Mouse (Mus musculus): ENCODE measurements around the gene Pim1. TPM values are rescaled to one million over a fixed set of nuclear protein-coding genes. Genes with fewer than 3 reads are reported as not detected.

Gene Pim1
- polyA plus RNA-seq, 1 experiment from 2014 or later: 27.4 TPM

DNA sequence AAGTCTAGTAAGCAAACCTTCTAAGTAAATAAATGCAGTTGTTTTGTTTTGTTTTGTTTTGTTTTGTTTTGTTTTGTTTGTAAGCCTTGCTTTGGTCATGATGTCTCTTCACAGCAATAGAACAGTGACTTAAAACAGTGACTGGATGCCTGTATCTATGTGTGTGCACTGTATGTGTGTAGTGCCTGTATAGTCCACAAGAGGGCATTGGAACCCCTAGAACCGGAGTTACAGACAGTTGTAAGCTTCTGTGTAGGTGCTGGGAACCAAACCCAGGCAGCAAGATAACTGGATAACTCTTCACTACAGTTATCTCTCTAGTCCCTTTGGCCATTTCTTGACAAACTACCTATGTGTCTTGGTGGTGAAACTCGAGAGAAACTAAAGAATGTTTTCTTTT, 35.1 kb downstream of the Pim1 start:
- Histone ChIP-seq H3K9me3 (replicated peaks) (no peaks in the 10 kb centered on the region), H3K27me3 (ENCODE audit: low read depth, poor library complexity, severe bottlenecking) (no peaks in the 10 kb centered on the region), H3K27ac (no peak overlapping the region), H3K4me3 (no peak overlapping the region), H3K36me3 (no peaks in the 10 kb centered on the region), H3K4me1 (no peaks in the 10 kb centered on the region)
- no peak for DNase-seq (ENCODE audit: low spot score)
- WGBS: 74% methylated on average over 2 of the region's 2 CpGs

DNA sequence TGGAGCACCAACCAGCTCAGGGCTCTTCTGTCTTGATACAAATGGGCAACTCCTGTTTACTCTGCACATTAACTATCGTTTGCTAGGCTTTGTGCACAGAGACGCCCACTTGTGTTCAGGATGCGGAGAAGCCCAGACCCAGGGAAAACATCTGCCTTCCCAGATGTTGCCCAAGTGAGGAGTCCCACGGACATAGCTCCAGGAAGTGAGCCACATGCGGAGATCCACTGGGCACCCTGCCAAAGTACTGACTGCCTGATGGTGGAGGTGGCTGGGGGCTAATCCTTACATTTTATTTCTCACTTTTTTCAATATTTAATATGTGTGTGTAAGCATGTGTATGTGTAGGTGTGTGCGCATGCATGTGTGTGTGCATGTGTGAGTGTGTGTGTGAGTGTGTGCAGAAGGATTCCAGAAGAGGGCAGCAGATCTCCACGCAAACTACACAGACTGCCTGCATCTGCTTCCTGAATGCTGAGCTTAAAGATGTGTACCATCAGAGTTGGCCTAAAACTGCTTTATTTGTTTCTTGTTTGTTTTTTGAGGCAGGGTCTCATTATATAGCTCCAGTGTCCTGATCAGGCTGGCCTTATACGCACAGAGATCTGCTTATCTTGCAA, 38.1 kb downstream of the Pim1 start:
- Histone ChIP-seq H3K27ac (no peak overlapping the region), H3K27me3 (ENCODE audit: low read depth, poor library complexity, severe bottlenecking) (no peaks in the 10 kb centered on the region), H3K4me3 (no peak overlapping the region), H3K4me1 (no peaks in the 10 kb centered on the region), H3K9me3 (replicated peaks) (no peaks in the 10 kb centered on the region), H3K36me3 (no peaks in the 10 kb centered on the region)
- DNase-seq (ENCODE audit: low spot score): no peak
- 93% methylated on average over 8 of the region's 8 CpGs for WGBS

DNA sequence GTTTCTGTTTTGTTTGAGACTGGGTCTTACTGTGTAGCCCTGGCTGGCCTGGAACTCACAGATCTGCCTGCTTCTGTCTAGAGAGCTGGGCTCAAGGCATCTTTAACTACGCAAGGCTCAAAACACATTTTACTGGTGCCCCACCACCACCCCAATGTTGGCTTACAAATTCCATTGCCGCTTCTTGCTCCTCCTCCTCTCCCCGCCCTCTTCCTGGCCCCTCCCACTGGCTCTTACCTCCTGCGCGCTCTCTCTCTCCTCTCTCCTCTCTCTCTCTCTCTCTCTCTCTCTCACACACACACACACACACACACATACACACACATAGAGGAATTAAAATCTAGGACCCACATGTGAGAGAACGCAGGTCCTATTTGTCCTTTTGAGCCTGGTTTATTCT, 40.0 kb downstream of the Pim1 start:
- Histone ChIP-seq H3K4me3 (no peak overlapping the region), H3K27ac (no peak overlapping the region), H3K27me3 (ENCODE audit: low read depth, poor library complexity, severe bottlenecking) (no peaks in the 10 kb centered on the region), H3K4me1 (no peaks in the 10 kb centered on the region), H3K36me3 (no peaks in the 10 kb centered on the region), H3K9me3 (replicated peaks) (no peaks in the 10 kb centered on the region)
- DNase-seq (ENCODE audit: low spot score): no peak
- WGBS: 83% methylated on average over 6 of the region's 6 CpGs

DNA sequence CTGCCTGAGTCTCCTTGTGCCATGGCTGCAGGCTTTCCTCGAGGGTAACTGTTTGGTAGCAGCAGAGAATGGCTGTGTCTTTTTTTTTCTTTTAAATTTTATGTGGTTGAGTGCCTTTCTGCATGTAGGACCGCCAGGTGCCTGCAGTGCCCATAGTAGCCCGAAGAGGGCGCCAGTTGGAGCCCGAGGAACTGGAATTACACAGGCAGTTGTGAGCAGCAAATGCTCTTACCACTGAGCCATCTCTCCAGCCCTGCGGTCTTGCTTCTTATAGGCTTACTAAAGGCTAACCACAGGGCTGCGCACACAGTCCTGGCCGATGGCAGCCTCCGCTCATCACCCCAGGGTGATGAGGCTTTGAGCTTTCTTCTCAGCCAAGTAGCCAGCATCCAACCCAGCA, 40.7 kb downstream of the Pim1 start:
- Histone ChIP-seq H3K4me1 (no peaks in the 10 kb centered on the region), H3K36me3 (no peaks in the 10 kb centered on the region), H3K27me3 (ENCODE audit: low read depth, poor library complexity, severe bottlenecking) (no peaks in the 10 kb centered on the region), H3K27ac (no peak overlapping the region), H3K4me3 (no peak overlapping the region), H3K9me3 (replicated peaks) (no peaks in the 10 kb centered on the region)
- no peak for DNase-seq (ENCODE audit: low spot score)
- WGBS: 79% methylated on average over 9 of the region's 9 CpGs

DNA sequence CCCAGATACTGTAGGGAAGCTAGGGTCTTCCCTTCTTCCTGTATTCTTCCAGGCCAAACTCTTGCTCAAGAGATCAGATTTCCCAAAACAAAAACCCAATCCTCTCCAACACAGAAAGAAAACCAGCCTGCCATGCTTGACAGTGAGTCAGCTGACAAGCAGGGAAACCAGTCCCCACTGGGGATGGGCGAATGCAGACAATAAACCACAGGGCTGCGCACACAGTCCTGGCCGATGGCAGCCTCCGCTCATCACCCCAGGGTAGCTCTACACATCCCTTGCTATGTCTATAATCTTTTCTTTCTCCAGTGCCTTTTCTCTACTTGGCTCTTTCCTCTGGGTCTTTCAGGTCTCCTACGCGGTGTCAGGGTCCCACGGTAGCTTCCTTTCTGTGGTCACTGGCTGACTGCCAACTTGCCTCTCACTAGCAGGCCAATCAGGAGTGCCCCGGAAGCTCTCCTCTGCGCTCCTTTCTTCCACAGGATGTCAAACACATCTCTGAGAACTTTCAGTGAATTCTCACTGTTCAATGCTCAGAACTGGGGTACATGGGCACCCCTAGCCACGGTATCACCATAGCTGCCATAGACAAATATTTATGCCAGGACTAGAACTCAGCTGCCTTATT, 41.3 kb downstream of the Pim1 start:
- H3K36me3 ChIP-seq: no peaks in the 10 kb centered on the region
- H3K4me1 ChIP-seq: no peaks in the 10 kb centered on the region
- H3K9me3 ChIP-seq (replicated peaks): no peaks in the 10 kb centered on the region
- H3K4me3 ChIP-seq: no peak overlapping the region
- H3K27me3 ChIP-seq (ENCODE audit: low read depth, poor library complexity, severe bottlenecking): no peaks in the 10 kb centered on the region
- no peak for DNase-seq (ENCODE audit: low spot score)
- 89% methylated on average over 10 of the region's 10 CpGs for WGBS
- no peak overlapping the region for H3K27ac ChIP-seq

DNA sequence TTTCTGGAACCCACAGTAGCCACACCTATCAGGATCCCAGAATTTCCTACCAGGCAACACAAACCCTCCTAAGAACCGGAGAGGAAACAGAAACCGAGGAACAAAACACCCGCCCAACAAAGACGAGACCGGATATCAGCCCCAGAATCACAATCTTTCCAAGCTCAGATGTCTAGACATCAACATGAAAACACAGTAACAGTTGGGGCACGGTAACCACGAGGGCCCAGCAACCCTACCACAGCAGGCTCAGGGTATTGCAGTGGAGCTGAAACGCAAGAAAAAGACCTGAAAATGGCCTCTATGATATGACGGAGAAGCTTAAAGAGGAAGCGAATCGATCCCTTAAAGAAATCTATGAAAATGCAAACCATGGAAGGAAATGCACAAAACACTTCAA, 43.3 kb downstream of the Pim1 start:
- Histone ChIP-seq H3K27me3 (ENCODE audit: low read depth, poor library complexity, severe bottlenecking) (no peaks in the 10 kb centered on the region), H3K36me3 (no peaks in the 10 kb centered on the region), H3K27ac (no peak overlapping the region), H3K4me1 (no peaks in the 10 kb centered on the region), H3K9me3 (replicated peaks) (no peaks in the 10 kb centered on the region), H3K4me3 (no peak overlapping the region)
- 90% methylated on average over 11 of the region's 11 CpGs for WGBS
- no peak for DNase-seq (ENCODE audit: low spot score)

DNA sequence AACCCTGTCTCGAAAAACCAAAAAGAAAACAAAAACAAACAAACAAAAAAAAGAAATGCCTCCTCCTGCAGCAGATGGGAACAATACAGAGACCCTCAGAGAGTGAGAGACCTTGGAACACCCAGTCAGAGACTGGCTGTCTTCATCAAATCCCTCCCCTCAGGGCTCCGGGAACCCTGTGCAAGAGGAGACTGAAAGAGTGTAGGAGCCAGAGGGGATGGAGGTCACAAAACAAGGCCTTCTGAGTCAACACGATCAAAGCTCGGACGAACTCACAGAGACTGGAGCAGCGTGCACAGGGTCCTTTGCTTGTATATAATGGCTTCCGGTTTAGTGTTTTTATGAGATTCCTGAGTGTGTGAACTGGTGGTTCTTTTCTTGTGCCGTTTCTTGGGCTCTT, 49.9 kb downstream of the Pim1 start:
- no peak overlapping the region for H3K27ac ChIP-seq
- no peaks in the 10 kb centered on the region for H3K27me3 ChIP-seq (ENCODE audit: low read depth, poor library complexity, severe bottlenecking)
- H3K4me1 ChIP-seq: no peaks in the 10 kb centered on the region
- H3K9me3 ChIP-seq (replicated peaks): no peaks in the 10 kb centered on the region
- no peak overlapping the region for H3K4me3 ChIP-seq
- no peak for DNase-seq (ENCODE audit: low spot score)
- 92% methylated on average over 8 of the region's 8 CpGs for WGBS
- H3K36me3 ChIP-seq: no peaks in the 10 kb centered on the region

DNA sequence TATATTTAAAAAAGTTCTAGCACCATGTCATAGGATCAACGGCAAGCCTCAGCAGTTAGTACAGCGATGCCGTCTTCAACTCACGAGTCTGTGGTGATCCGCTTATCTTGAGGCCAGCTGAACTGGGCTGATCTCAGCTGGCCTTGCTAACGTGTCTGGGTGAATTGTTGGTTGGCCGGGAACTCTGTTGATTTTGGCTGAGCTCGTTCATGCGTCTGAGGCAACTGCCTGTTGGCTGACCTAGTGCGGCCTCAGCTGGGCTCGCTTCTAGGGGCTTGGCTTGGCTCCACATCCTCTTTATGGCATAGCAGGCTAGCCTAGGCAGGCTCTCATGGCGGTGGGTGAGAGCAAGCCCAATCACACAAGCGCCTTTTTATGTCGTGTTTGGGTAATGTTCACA, 50.9 kb downstream of the Pim1 start:
- Histone ChIP-seq H3K4me3 (no peak overlapping the region), H3K9me3 (replicated peaks) (no peaks in the 10 kb centered on the region), H3K27me3 (ENCODE audit: low read depth, poor library complexity, severe bottlenecking) (no peaks in the 10 kb centered on the region), H3K4me1 (no peaks in the 10 kb centered on the region), H3K27ac (no peak overlapping the region), H3K36me3 (no peaks in the 10 kb centered on the region)
- 85% methylated on average over 14 of the region's 14 CpGs for WGBS
- no peak for DNase-seq (ENCODE audit: low spot score)

DNA sequence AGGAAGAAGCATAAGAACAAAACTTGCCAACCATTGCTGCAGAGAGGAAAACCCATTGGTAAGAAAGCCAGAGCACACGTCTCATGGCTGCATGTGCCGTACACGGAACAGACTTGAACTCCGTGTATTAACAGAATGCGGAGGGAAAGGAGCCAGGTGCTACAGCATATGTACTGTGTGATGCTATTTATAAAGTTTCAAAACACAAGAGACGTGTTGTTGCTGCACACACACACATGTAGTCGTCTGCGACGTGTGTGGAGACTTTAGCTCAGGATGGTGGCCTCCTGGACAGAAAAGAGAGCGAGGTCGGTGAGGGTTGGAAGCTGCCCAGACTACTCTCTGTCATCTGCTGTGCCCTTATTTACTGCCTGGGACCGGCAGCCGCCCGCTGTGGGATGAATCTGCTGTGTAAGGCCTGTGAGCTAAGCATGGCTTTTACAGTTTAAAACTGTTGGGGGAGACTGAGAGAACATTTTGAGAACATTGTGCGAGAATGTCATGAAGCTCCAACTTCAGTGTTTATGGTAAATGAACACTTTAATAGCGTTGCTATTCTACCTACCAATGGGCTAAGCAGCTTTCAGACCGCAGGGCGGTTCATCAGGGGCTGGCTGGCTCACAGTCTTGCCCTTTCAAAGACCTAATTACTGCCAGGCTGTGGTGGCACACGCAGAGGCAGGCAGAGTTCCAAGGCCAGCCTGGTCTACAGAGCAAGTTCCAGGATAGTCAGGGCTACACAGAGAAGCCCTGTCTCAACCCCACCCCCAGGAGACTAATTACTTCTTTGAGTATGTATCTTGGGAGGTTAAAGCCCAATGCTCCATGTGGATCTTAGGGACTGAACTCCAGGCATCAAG, 52.5 kb downstream of the Pim1 start:
- no peak overlapping the region for H3K27ac ChIP-seq
- no peaks in the 10 kb centered on the region for H3K27me3 ChIP-seq (ENCODE audit: low read depth, poor library complexity, severe bottlenecking)
- H3K4me1 ChIP-seq: no peaks in the 10 kb centered on the region
- no peak overlapping the region for H3K4me3 ChIP-seq
- DNase-seq (ENCODE audit: low spot score): no peak
- no peaks in the 10 kb centered on the region for H3K9me3 ChIP-seq (replicated peaks)
- WGBS: 87% methylated on average over 19 of the region's 19 CpGs
- H3K36me3 ChIP-seq: no peaks in the 10 kb centered on the region

DNA sequence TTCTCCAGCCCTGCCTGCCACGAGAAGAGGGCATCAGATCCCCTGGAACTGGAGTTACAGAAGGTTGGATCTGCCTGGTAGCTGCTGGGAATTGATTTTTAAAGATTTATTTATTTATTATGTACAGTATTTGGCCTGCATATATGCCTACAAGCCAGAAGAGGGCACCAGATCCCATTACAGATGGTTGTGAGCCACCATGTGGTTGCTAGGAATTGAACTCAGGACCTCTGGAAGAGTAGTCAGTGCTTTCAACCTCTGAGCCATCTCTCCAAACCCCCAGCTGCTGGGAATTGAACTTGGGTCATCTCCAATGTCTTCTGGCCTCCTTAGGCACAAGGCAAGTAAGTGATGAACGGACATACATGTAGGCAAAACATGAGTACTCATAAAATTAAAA, 53.5 kb downstream of the Pim1 start:
- 78% methylated on average over 2 of the region's 2 CpGs for WGBS
- H3K36me3 ChIP-seq: no peaks in the 10 kb centered on the region
- no peak for DNase-seq (ENCODE audit: low spot score)

DNA sequence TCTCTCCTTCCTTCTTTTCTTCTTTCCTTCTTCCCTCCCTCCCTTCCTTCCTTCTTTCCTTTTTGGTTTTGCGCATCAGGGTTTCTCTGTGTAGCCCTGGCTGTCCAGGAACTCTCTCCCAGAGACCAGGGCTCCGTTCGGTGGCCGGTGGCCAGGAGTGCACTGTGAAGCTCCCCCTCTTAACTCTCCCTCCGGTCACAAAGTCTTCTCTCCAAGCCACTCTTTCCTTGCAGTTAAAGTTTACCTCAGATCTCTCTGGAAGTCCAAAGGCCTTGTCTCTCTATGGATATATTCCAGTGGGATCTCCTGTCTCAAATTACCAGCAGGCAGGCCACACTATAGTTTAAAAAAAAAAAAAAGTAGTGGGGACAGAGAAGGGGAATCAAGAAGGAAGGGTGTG, 54.7 kb downstream of the Pim1 start:
- 94% methylated on average over 5 of the region's 5 CpGs for WGBS
- Histone ChIP-seq H3K36me3 (no peaks in the 10 kb centered on the region), H3K27me3 (ENCODE audit: low read depth, poor library complexity, severe bottlenecking) (0 out of 2 replicates have a peak, but pooled peaks cover 3% of the 10 kb centered on the region), H3K27ac (no peak overlapping the region), H3K4me3 (no peak overlapping the region), H3K9me3 (replicated peaks) (no peaks in the 10 kb centered on the region), H3K4me1 (peaks cover 9% of the 10 kb centered on the region)
- DNase-seq (ENCODE audit: low spot score): no peak

More for the DNA sequence above, 53.5 kb downstream of the Pim1 start:
- Histone ChIP-seq H3K4me1 (no peaks in the 10 kb centered on the region), H3K4me3 (no peak overlapping the region), H3K9me3 (replicated peaks) (no peaks in the 10 kb centered on the region), H3K27ac (no peak overlapping the region), H3K27me3 (ENCODE audit: low read depth, poor library complexity, severe bottlenecking) (0 out of 2 replicates have a peak, but pooled peaks cover 3% of the 10 kb centered on the region)

Measured in limb, embryonic 10.5 days (tissue).